Mouse (Mus musculus) layer of hippocampus, adult 9-11 months (tissue): ENCODE measurements around the gene Ankrd65.
"Not testable (repeated sequence)": the region's sequence is repeated elsewhere in the genome, so short reads cannot be mapped to it uniquely, and the experiment has no call there.

Source experiments
- DNase-seq: peaks from one replicate; pipeline ENCODE4 v3.0.0; 2022

Ankrd65 gene

DNA sequence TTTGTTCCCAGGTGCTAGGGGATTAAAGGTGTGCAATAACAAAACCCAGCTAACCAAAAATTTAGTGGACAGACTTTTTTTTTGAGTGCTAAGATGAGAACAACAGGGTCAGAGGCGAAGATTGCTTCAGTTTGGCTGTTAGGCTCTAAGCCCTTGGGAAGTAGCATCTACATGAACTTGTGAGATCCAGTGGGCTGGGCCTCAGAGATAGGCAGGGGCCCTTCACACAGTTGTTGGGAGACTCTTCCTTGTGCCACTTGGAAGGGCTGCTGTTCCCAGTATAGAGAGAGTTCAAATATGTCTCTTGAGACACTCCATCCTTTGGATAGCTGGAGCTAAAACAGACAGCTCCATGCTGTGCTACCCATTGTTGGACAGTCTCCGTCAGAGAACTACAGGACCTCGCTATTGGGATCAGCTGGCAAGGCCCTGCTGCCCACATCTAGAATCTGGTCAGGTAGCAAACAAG lies at the start of gene Ankrd65:
TSS of gene Ankrd65 (plus strand) at position 419 of the 469 bp plus-strand sequence.
- no peak for DNase-seq

DNA sequence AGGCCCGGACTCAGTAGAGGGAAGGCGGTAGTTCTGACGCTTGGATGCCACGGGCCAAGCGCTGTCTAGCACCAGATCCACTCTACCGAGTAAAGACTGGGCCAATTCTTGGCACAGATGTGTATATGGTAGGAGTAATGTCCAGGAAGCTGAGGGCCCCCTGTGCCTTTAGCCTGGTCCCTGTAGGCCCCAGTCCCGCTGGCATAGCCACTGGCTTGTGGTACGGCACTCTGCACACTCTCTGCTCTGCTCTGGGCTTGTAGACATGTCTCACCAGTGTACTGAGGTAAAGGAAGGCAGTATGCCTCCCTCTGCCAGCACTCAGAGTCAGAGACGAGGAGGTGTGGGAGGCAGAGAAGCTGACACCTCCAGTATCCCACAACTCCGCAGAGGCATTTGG lies 49.6 kb upstream of the Ankrd65 start:
- DNase-seq = not testable (repeated sequence)

DNA sequence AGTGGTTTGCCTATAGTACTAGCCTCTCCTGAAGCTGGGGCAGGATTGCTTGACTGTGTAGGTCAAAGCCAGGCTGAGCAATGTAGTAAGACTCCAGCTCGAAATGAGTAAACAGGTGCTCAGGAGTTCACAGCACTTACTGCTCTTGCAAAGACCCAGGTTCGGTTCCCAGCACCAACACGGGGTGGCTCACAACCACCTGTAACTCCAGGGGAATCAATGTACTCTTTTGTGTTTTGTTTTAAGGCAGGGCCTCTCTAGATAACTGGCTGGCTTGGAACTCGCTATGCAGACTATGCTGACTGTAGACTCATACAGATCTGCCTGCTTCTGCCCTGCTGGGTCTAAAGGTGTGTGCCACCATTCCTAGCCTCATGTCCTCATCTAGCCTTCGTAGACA lies 47.6 kb upstream of the Ankrd65 start:
- no peak for DNase-seq

DNA sequence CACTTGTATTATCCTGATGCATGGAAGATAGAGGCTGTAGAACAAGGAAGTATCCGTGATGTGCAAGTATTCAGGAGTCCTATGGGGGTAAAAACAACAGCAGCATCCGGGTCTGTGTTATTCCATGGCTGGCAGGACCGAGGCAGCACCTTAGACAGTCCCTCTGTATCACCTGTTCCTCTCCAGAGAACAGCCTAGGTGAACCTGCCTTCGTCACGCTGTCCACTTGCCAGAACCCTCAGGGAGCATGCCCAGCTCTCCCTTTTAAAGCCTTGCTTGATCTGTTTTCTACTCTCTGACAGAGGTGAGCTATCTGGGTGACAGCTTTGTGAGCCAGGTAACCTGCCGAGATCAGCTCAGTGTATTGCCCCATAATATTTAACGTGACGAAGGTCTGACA lies 45.8 kb upstream of the Ankrd65 start:
- DNase-seq = no peak

DNA sequence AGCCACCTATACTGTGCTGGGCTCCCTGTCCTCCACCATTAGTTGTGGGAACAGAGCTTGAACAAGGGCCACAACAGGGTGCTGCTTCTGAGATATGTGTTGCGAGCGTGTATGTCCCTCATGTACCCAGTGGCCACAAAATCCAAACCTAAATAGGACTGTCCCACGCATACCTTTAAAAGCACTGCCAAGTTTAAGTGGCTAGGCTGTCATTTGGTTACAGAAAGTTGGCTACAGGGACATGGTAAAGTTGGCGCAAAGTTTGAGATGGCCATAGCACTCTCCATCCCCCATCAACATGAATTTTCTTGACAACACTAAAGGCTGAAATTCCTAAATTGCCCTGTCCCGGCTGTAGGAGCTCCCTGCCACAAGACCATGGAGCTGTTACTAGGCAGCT lies 45.1 kb upstream of the Ankrd65 start:
- no peak for DNase-seq

DNA sequence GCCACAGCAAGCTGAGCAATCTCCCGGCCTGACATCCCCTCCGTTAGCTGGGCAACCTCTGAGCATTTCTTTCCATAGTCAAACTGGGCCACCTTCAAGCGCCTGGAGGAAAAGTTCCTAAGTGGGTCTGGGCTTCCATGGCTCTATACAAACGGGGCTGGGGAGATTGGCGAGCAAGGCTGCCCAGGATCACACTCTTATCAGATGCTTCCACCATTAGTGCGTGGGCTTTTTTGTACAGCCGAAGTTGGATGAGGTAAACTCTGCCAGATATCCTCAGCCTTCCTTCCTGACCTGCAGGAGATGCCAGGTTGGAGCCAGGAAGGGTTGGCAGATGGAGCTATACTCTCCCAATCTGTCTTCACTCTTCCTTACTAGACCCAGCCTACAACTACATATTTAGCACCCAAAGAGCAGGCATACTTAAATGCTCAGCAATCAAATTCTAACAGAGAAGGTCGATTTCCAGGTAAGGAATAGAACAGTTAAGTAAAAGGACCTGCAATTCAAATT lies 44.1 kb upstream of the Ankrd65 start:
- DNase-seq = no peak

DNA sequence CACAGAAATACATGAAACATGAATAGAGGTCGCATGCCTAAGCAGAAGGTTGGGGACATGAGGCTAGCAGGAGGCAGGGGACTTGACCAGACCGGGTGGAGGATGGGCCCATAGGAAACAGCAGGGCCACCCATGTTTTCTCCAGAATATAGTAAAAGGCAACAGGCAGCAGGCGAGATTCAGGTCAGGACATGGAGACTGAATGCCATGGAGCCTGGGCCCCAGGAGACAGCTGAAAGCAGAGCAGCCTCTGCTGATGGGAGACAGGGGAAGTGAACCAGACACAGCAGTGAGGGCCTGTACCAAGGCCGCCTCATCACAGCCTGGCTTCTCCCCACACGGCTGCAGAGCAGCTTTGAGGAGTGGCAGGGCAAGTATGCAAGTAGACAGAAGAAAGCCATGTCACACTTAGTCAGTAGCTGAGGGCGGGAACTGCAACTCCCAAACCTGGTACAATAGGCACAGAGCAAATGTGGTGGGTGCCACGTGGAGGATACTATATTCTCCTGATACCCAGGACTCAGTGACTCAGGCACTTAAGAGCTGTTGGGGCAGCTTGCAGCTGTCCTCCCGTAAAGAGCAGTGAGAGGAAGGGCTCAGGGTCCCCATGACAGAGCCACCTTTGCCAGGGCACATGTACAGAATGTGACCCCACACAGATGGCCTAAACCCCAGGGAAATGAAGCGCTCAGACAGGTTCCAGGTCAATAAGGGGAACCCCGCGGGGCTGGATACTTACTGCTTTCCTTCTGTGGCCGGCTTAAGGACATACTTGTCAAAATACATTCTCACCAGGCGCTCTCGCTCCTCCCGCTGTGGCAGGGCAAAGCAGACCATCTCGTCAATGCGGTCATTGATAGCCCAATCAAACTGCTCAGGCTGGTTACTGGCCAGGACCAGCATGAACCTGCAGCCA lies 43.4 kb upstream of the Ankrd65 start:
- no peak for DNase-seq

DNA sequence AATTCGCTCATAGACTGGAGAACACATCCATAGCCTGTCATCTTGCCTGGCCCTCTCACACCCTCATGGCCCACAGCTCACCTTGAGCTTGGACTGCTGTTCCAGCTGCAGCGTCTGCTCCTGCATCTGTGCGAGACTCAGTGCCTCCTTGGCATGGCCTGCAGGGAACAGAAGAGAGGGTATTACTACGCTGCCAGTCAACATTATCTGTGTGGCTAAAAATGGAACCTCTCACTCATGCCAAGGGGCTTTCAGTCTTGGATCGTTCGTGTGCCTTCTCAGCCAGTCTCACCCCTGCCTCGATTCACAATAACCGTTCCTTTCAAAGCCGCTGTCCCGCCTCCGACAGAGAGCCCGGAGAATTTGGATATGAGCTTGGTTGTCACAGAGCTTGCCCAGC lies 33.2 kb upstream of the Ankrd65 start:
- no peak for DNase-seq

GRCm38 (mm10) chr4:155759862-155760612 lies 30.2 kb upstream of the Ankrd65 start:
- no peak for DNase-seq

GRCm38 (mm10) chr4:155760613-155761355 lies 29.5 kb upstream of the Ankrd65 start, which contains the start of gene Atad3a:
Atad3a (minus strand) TSS chr4:155761093.
- DNase-seq = peak; percentile 96

GRCm38 (mm10) chr4:155761356-155762099 lies 28.7 kb upstream of the Ankrd65 start:
- DNase-seq = no peak

GRCm38 (mm10) chr4:155762357-155762756 lies 27.9 kb upstream of the Ankrd65 start:
- no peak for DNase-seq

- DNase-seq = no peak
These were observed 20.8 kb upstream of the Ankrd65 start for GRCm38 (mm10) chr4:155769496-155769879.

DNA sequence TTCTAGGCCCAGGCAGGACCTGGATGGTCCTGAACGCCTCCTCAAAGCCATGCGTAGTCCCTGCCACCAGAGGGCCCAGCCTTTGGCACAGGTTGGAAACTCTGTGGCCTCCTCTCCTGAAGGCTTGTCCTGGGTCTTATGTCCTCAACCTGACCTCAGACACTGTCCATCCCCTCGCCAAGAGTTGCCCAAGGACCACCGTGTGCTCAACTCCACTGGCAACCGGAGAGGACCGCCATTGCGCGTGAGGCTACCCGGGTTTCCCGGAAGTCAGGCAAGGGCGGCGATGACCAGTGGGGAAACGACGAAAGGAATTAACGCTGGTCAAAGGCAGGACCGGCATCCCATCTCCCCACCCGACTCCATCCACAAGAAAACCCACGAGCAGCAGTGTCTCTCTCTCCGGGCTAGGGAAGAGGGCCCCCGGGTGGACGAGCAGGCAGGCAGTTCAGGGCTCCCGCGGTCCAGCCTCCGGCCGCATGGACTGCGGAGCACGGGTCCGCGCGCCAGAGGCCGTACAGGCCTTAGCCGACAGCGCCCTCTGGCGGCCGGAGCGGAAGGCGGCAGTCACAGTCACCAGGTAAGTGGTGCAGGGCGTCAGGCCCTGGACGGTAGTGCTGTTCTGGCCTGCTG lies 20.2 kb upstream of the Ankrd65 start:
- peak; percentile 86 for DNase-seq

DNA sequence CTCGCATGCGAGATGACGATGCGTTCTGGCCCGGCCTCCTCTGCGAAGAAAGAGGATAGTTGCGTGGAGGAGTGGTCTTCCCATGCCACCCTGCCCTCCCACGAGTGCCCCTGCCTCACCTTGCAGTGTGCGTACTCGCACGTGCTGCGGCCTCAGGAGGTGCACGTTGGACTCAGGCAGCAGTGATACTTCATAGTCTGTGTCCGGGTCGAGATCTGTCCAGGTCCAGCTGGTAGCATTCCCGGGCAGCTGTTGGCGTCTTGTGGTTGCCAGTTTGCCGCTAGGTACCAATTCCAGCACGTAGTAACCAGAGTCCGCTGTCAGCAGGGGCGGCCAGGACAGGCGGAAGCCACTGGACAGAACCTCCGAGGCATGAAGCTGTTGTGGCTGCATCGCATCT lies 19.6 kb upstream of the Ankrd65 start:
- DNase-seq = no peak

- no peak for DNase-seq
These were observed 18.5 kb upstream of the Ankrd65 start for GRCm38 (mm10) chr4:155771706-155772105.

- no peak for DNase-seq
These were observed 17.5 kb upstream of the Ankrd65 start for GRCm38 (mm10) chr4:155772786-155773185.

- no peak for DNase-seq
These were observed 16.7 kb upstream of the Ankrd65 start for GRCm38 (mm10) chr4:155773335-155774078.

DNA sequence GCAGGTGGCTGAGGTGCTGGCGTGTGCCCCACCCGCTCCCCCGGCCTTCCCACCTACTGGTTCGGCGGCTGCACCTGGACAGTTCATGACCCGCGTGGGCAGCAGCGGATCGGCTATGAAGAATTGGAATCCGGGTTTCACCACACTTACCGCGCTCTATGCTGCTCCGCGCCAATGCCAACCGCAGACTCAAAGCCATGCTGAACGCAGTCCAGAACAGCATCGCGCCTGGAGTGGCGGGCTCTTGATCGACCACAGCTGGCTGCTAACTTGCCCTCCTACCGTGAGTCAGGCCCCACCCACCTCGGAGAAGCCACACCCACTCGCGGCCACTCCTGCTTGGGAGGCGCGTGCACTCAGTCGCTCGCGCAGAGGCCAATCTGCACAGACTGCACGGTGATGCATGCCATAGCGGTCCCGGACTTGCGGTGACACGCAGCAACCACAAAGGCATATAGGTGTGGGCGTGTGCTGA lies 15.9 kb upstream of the Ankrd65 start, which contains the start of gene Vwa1:
TSS of gene Vwa1 (minus strand) at position 419 of the 475 bp plus-strand sequence.
- peak; percentile 88 for DNase-seq

GRCm38 (mm10) chr4:155774971-155775740 lies 15.1 kb upstream of the Ankrd65 start:
- DNase-seq = peak; percentile 65
